Mouse (Mus musculus) ovary, postnatal 10 days (tissue): Measurements from ENCODE around the gene 4930452B06Rik.

Experiments
- DNase-seq: peaks from one replicate; pipeline ENCODE4 v3.0.0; 2022; ENCODE audit warnings: low spot score

4930452B06Rik gene

DNA sequence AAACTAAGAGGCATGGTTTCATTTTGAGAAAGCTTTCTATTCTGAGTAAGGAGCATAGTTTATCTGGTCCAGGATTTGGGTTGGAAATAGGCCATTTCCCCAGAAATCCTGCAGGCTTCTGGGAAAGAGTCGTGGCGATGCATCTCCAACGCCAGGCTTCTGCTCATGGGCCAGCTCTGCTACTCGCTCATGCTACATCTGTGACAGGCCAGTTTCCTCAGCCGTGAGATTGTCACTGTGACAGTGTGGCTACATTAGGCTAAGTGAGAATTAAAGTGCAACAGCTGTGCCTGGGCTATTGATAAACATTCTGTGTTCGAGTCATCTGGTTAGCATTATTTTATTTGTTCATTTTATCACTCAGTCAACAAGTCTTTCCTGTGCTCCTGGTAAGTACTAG, 140.8 kb downstream of the 4930452B06Rik start:
- DNase-seq: no peak

- DNase-seq: no peak
Observed at GRCm38 (mm10) chr14:8517681-8518080, 148.4 kb downstream of the 4930452B06Rik start.

- DNase-seq: no peak
Observed at GRCm38 (mm10) chr14:8514071-8514470, 152.0 kb downstream of the 4930452B06Rik start.

GRCm38 (mm10) chr14:8511276-8511675, 154.8 kb downstream of the 4930452B06Rik start:
- no peak for DNase-seq

DNA sequence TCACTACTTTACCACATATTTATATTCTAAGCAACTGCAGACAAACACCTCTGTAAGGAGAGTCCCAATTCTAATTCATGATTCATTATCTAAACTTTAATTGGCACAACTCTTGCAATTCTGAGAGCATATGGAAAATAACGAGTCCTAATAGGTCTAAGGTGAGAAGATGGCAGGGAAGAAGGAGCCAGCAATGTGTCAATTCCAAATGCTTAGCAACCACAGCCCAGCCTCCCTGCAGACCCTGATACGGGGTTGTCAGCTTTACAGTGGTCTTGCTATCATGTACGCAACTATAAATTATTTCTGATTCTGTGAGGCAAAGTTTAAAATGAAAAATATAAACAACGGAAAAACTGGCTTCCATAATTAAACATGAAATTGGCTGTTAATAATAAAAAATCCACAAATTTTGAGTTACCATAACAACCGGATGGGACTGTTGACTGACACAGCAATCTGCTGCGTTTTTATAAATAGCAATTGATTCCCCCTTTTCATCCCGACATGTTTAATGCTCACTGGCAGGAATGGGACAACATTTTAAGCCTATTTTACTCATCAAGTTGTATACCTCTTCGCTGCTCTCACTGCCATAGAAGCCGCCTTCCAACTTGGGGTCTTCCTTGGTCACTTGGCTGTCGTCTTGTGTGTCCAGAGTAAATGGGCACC, 155.6 kb downstream of the 4930452B06Rik start:
- no peak for DNase-seq

DNA sequence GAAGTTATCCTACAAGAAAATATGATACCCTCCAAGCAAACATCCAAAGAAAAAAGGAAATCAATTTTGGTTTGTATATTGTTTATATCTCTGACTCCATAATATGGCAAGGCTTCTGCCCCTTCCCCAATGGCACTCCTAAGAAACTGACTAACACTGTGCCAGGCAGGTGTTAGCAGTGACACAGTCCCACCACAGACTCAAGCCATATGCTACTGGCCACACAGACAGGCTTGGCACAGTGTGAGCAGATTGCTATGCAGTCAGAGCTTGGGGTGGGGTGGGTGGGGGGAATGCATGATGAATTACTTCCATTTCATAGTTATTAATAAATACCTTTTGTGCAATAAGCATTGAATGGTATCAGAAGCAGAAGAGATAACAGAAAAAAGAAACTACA, 157.4 kb downstream of the 4930452B06Rik start:
- DNase-seq: no peak

DNA sequence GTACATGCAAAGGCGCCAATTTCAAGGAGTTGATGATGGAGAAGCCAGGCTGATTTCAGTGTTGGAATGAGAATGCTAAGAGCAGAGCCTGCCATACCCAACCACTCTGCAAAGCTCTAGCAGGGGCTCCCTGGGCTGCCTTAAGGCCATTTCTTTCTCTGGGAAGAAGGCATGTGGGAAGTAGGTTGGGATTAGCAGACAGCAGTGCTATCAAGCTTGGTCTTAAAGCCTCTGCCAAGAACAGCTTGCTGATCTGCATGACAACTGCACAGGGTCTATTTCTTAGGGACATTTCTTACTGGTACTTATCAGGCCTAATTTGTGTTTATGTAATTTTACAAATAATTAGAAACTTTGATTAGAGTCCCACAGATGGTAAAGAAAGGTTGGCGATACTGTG, 161.8 kb downstream of the 4930452B06Rik start:
- no peak for DNase-seq

DNA sequence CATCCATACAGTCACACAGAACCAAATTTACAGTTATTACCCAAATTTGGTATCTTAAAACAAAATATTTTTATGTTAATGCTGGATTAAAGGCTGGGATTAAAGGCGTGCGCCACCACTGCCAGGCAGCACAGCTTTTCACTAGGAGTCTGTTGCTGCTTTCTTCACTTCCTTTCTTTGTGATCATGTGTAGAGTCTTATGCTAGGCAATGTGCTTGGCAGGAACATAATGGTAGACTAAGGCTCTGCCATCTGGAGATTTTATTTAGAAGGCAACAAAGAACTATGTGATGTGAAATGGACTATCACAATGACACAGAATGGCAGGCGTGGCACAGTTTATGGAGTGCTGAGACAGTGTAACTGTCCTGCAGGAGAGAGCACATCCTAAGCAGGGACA, 162.7 kb downstream of the 4930452B06Rik start:
- no peak for DNase-seq

GRCm38 (mm10) chr14:8502496-8502895, 163.5 kb downstream of the 4930452B06Rik start:
- no peak for DNase-seq

GRCm38 (mm10) chr14:8495691-8496090, 170.3 kb downstream of the 4930452B06Rik start:
- DNase-seq: no peak

- DNase-seq: no peak
Observed at GRCm38 (mm10) chr14:8494952-8495351, 171.1 kb downstream of the 4930452B06Rik start.

- DNase-seq: no peak
Observed at GRCm38 (mm10) chr14:8494260-8494659, 171.8 kb downstream of the 4930452B06Rik start.

DNA sequence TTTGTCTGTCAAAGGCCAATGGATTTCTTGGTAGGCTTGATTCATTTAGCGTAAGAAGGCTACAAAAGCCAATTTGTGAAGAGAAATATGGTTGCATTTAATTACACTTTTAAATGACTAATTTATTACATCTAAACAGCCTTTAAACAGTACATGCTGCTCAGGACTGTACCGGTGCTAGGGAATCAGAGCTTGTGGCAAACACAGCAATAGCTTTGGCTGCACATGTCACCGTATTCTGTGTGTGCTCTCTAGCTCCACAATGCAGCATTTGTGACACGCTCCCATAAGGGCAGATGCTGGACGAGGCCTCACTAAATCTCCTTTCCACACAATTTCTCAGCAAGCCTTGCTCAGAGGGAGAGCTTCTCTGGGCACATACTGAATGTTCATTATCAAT, 187.9 kb downstream of the 4930452B06Rik start:
- no peak for DNase-seq

GRCm38 (mm10) chr14:8477348-8477747, 188.7 kb downstream of the 4930452B06Rik start:
- DNase-seq: no peak

GRCm38 (mm10) chr14:8476606-8477005, 189.4 kb downstream of the 4930452B06Rik start:
- no peak for DNase-seq

DNA sequence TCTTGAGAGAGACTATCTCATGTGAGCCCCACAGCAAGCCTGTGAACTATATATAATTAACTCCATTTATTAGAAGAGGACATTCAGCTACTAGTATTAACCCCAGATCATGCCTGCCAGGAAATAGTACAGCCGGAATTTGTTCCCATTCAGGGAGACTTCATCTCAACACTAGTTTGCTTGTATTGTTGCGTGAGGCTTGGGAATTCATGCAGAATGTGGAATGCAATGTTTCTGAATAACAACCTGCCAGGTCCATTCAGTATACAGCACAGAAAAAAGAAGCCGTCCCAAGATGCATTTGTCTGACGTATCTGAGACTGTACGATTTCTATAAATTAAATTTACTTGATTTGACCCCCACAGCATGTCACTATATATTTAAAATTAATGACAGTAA, 190.2 kb downstream of the 4930452B06Rik start:
- DNase-seq: no peak

- no peak for DNase-seq
Observed at GRCm38 (mm10) chr14:8472884-8473283, 193.2 kb downstream of the 4930452B06Rik start.

DNA sequence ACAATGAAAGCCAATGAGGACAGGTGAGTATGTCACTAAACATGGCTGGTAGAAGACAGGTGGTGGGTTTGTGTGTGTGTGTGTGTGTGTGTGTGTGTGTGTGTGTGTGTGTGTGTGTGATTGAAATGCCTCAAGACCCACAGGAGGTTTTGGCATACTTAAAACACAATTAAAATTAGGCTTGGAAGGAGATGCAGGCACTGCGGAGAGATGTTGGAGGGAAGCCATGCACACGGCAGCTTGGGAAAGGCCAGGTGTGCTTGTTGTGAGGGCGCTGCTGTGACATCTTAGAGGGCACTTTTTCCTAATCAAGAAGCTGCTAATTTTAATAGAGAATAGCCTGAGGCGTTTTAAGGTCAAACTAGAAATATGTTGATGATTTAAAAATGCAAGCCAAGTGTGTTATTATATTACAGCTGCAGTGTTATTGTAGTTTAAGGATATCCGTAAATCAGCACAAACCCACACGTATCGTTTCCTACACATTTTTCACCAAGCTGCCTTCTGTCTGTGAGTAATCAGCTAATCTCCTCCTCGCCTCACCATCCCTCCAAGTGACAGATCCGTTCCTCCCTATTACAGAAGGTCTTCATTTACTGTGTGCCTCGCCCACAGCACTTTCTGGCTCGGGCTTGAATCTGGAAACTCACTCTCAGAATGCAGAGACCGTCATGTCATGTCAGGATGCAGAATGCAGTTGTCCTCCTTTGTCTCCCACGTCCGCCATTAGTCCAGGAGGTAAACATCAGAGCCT, 201.5 kb downstream of the 4930452B06Rik start:
- DNase-seq: no peak

DNA sequence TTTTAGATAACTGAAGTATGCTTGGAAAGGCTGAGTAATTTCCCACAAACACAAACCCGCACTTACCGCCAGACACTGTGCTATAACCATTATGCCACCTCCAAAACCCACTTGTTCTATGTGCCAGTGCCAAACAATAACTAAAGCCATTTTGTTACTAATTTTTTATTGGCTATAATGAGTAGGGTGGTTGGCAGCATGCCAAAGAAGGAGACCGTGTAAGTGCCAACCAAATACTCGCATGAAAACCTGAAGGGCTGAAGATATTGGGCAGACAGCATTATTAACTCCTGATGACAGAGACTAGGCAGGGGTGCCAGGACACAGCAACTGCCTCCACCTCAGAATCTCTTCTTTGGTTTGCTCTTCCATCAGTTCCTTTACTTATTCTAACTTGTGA, 203.1 kb downstream of the 4930452B06Rik start:
- DNase-seq: no peak

DNA sequence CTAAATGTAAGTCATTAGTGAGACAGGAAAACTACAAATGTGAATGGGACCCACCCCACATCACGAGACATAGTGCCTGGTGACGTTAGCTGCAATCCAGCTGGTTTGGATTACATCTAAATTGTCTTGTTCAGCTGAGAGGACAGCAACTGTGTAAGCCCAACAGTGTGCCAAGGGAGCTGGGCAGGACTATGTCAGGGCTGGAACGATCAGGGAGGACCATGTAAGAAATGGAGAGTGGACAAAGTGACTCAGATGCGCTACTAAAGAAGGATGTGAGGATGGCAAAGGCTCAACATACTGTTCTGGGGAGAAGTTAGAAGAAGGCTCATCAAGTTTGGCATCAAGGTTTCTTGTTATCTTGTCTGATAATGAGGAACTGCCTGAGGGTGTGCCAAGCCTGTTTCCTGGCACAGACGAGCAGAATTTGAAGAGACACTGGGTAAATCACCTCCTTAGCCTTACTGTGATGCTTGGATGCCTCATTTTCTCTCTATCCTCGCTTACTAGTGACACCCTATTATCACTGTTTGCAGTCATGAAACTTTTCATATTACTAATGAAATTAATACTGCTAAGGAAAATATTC, 203.6 kb downstream of the 4930452B06Rik start:
- no peak for DNase-seq

- DNase-seq: peak; percentile 6
Observed at GRCm38 (mm10) chr14:8460226-8461129, 205.6 kb downstream of the 4930452B06Rik start.

- DNase-seq: no peak
Observed at GRCm38 (mm10) chr14:8459759-8460158, 206.3 kb downstream of the 4930452B06Rik start.
